Mouse (Mus musculus) left cerebral cortex, adult 2 months (tissue): ENCODE data around the gene Ube2k. TPM values are rescaled to one million over a fixed set of nuclear protein-coding genes. Genes with fewer than 3 reads are reported as not detected.
A peak's percentile ranks its signal among the peaks of the same experiment; 100 is the strongest.

ENCODE experiments used
- DNase-seq, 2 experiments: peaks; one replicate each; pipeline ENCODE4 v3.0.0; 2021 to 2022; ENCODE audit warnings: low spot score in 2 of 2, mixed read lengths in 1 of 2; ENCODE audit errors: extremely low spot score in 1 of 2
- H3K27ac ChIP-seq: fragments of 200-600 bp; 2 replicates; pipeline ENCODE4 v1.8.1; 2022
- H3K4me3 ChIP-seq: fragments of 200-600 bp; 2 replicates; pipeline ENCODE4 v1.8.1; 2022
- CTCF ChIP-seq: fragments of 200-600 bp; IDR thresholded peaks from 2 replicates; pipeline ENCODE4 v1.8.1; 2022; ENCODE audit warnings: antibody characterized with exemption, mild to moderate bottlenecking, moderate library complexity
- intact Hi-C: fragments of 180-260 bp; cut with DNase I; formaldehyde crosslinking; loops from one replicate; pipeline ENCODE4 v1.15.1; 2025
- total RNA-seq, 2 experiments: library from RNA; stranded (reverse); gene quantifications; 2 replicates each; pipeline ENCODE4 v1.2.3; 2021

The Ube2k gene
- total RNA-seq, 2 experiments from 2014 or later: 117 to 124 TPM

DNA sequence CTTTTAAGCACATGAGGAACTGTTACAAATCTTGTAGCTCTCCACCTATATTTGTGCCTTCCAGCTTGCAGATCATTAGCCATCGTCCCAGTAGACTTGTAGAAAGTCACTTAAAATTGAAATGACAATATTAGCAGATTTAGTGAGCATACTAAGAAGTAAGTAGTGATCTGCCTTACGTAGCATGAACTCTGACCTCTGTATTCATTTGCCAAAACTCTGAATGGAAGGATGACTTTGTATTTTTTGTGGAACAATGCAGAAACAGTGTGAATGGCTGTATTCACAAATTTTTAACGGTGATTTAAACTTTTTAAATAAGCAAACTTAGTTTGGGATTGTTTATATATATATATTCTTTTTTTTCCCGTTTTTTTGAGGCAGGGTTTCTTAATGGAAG lies 1.8 kb downstream of the Ube2k start:
- TF ChIP-seq CTCF: no peak
- H3K27ac ChIP-seq: no peak overlapping the region
- intact Hi-C loops: loop anchor here (5.0 kb wide), 1 partner anchor 102 kb away; the partner anchor contains the start of gene Ugdh

DNA sequence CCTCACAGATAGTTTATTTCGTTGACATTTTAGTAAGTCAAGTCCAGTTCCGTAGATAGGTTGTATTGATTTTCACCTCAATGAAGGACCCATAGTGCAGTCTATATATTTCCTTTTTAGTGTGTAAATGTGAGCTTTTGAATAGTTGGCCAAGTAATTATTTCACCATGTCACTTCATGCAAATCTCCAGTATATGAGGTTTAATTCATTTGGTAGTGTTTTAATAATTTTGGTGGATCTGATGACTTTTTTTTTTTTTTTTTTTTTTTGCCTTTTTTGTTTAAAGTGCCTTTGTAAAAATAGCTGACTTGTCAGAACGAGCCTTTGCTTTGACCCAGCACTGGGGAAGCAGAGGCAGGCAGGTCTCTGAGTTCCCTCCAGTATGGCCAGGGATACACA lies 2.8 kb downstream of the Ube2k start:
- H3K4me3 ChIP-seq: no peak overlapping the region

More for the DNA sequence above, 1.8 kb downstream of the Ube2k start:
- H3K4me3 ChIP-seq: peak overlapping the region; percentile 96
- DNase-seq: no peak

DNA sequence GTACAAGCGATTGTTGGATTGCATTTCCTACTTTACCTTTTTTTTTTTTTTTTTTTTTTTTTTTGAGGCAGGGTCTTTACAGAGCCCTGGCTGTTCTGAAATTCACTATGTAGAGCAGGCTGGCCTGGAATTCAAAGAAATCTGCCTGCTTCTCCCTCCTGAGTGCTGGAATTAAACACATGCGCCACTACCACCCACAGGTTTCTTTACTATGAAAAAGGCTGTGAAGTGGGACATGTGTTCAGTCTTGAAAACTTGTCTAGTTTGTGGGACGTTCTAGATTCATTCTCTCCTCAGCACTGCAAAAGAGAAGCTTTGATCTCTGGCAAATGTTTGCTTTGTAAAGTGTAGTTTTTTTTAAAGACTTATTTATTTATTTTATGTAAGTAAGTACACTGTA lies 4.9 kb downstream of the Ube2k start:
- H3K27ac ChIP-seq: no peak overlapping the region
- H3K4me3 ChIP-seq: no peak overlapping the region
- no peak for DNase-seq
- TF ChIP-seq CTCF: no peak; the same call in 1 of the 2 replicates
- intact Hi-C loops: no loop called here

More for the DNA sequence above, 2.8 kb downstream of the Ube2k start:
- TF ChIP-seq CTCF: no peak
- H3K27ac ChIP-seq: no peak overlapping the region
- no peak for DNase-seq
- intact Hi-C loops: loop anchor here (5.0 kb wide), 1 partner anchor 102 kb away; the partner anchor contains the start of gene Ugdh

DNA sequence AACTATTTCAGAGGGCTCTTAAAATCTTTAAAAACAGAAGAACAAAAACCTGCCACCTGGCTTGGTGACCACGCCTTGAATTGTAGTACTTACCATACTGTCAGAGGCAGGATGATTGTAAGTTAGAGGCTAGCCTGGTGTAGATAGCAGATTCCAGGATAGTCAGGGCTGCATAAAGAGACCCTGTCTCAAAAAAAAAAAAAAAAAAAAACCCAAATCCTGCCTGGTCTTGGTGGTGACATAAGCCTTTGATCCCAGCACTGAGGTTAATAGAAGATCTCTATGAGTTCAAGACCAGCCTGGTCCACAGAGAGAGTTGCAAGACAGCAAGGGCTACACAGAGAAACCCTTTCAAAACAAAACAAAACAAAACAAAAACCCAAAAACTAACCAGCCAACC lies 6.5 kb downstream of the Ube2k start:
- no peak overlapping the region for H3K27ac ChIP-seq
- H3K4me3 ChIP-seq: no peak overlapping the region
- intact Hi-C loops: no loop called here
- no peak for TF ChIP-seq CTCF
- DNase-seq: no peak

DNA sequence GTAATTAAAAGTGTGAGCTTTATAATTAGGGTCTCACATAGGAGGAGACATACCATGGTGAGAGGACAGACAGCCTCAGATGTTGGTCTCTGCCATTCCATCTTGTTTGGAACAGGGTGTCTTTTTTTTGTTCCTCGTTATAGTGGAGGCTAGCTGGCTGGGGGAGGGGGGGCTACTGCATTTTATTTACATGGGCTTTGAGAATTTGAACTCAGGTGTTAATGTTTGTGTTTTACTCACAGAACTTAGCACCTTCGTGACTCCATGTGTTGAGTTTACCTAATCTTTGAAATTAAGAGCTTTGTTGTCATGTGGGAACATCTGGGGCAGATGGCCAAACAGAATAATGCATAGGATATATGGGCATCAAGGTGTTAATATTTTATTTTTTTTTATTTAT lies 7.6 kb downstream of the Ube2k start:
- DNase-seq: no peak
- intact Hi-C loops: no loop called here
- H3K27ac ChIP-seq: no peak overlapping the region
- no peak for TF ChIP-seq CTCF
- no peak overlapping the region for H3K4me3 ChIP-seq

DNA sequence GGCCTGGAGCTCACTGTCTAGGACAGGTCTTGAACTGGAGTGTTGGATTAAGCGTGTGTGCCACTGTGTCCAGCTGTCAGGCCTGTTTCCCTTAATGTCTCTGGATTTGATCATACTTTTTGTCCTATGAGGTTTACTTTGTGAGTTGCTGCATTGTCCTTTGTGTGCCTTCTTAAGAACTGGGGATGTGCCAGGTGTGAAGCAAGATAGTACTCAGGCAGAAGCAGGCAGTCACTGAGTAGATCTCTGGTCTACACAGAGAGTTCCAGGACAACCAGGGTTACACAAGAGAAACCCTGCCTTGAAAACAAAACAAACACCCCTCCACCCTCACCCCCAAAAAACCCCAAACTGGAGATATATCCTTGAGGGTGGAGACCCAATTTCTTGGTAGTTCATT lies 12.6 kb downstream of the Ube2k start:
- no peak for DNase-seq
- intact Hi-C loops: no loop called here
- Histone ChIP-seq H3K27ac (no peak overlapping the region), H3K4me3 (no peak overlapping the region)
- TF ChIP-seq CTCF: no peak

DNA sequence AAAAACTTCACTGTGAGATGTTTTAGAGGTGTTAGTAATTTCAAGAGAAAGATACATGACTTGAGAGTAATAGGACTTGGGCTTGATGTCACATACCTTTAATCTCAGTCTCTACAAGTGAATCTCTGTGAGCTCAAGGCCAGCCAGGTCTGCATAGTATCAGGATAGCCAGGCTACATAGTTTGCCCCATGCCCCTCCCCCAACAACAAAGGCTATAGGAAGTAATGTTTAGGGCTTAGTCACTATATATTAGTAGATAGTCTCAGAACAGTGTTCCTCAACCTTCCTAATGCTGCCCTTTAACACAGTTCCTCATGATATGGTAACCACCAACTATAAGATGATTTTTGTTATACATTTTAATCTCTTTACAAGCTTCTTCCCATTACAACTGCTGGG lies 20.1 kb downstream of the Ube2k start:
- no peak overlapping the region for H3K4me3 ChIP-seq
- no peak for DNase-seq
- intact Hi-C loops: no loop called here
- no peak overlapping the region for H3K27ac ChIP-seq
- no peak for TF ChIP-seq CTCF

DNA sequence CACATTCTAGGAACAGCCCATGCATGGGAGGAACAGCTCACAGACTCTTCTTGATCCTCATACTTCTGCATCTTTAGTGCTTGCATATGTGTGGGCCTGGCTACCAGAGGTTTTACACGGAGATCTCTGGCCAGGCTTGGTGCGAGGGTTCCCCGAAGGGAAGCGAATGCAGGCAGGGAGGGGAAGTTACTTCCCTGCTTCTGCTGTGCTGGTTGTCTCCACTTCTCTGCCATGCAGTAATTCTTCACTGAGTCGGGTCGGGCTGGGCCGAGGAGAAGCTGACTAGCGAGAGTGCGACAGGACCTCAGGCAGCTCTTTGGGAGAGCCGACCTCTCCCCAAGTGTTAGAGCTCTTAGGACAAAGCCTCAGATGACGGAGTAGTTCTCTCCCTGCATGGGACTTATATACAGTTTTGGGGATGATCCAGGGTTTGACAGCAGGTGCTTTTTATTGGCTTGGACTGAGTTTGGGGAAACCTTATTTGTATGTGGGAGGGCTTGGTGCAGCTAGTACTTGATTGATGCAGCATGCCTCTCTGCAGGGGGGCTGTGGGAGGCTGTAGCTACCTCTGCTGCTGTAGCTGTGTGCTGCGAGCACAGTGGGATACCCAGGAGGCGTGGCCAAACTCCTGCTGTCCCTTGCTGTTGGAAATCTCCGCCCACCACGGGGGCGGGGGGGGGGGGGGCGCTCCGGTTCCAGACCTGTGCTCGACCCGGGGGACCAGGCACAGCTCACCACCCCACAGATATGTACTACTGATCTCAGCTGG lies 24.3 kb downstream of the Ube2k start:
- intact Hi-C loops: no loop called here
- H3K4me3 ChIP-seq: no peak overlapping the region
- TF ChIP-seq CTCF: no peak
- no peak overlapping the region for H3K27ac ChIP-seq
- DNase-seq: no peak

DNA sequence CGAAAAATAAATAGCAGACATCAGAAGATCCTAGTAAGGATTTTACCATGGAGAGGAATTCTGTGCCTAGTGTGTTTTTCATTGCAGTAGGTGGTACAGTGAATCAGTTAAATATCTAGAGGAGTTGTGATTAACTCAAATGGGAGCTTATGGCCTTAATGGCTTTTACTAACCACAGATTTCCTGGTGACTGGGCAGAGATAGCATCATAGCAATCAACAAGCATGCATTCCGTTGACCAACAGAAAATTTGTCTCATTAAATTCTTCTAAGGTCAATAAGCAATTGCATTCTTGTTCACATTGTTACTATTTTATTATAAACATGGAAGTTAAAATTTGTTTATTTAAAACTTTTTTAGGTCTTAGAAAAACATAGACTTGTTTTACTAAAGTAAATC lies 28.5 kb downstream of the Ube2k start:
- TF ChIP-seq CTCF: no peak
- no peak overlapping the region for H3K27ac ChIP-seq
- intact Hi-C loops: no loop called here
- no peak overlapping the region for H3K4me3 ChIP-seq
- no peak for DNase-seq

DNA sequence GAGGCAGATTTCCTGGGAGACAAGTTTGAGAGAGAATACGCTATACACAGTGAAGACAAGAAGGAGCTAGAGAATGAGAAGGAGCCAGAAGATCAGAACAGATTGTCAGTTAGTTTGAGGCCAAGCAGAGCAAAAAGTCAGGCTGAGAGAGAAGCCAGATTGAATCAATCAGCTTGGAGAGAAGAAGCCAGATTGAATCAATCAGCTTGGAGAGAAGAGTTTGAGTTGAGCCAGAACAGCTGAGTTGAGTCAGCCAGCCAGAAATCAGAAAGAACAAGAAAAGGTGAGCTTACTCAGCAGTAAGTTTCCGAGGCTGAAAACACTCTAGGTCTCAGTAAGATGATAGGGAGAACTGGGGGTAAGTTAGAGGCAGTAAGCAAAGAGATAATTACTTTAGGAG lies 37.8 kb downstream of the Ube2k start:
- intact Hi-C loops: no loop called here
- H3K4me3 ChIP-seq: no peak overlapping the region
- no peak overlapping the region for H3K27ac ChIP-seq
- DNase-seq: no peak
- TF ChIP-seq CTCF: no peak

DNA sequence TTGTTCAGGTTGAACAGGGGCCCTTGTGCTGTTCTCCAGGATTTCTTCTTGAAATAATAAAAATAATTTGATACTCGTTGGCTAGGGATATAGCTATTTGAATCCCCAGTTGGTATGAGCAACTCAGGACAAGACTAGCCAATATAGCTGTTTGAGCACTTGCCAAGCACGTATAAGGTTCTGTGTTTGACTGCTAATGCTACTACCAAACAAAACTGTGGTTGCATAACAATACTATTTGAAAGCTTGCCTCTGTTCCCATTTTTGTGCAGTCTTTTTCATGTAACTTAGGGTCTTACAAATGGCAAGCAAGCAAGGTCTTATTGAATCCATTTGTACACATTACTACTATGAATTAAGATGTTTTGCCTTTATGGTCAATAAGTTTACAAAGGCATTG lies 38.9 kb downstream of the Ube2k start:
- no peak for DNase-seq
- no peak for TF ChIP-seq CTCF
- intact Hi-C loops: no loop called here
- Histone ChIP-seq H3K27ac (no peak overlapping the region), H3K4me3 (no peak overlapping the region)

DNA sequence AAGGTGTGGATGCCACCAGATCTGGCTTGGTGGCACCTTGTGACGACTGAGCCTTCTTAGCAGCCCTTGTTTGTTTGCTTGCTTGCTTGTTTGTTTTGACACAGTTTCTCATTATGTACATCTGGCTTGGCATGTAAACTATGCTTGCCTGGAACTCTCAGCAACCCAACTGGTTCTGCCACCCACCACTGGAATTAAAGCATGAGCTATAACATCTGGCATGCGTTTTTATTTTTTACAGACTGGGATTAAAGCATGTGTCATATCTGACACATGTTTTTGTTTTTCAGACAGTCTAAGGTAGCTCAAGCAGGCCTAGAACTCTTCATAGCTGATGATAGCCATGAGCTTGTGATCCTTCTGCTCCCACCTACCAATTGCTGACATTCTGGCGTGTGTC lies 41.5 kb downstream of the Ube2k start:
- H3K4me3 ChIP-seq: no peak overlapping the region
- DNase-seq: no peak
- H3K27ac ChIP-seq: no peak overlapping the region
- no peak for TF ChIP-seq CTCF
- intact Hi-C loops: no loop called here

DNA sequence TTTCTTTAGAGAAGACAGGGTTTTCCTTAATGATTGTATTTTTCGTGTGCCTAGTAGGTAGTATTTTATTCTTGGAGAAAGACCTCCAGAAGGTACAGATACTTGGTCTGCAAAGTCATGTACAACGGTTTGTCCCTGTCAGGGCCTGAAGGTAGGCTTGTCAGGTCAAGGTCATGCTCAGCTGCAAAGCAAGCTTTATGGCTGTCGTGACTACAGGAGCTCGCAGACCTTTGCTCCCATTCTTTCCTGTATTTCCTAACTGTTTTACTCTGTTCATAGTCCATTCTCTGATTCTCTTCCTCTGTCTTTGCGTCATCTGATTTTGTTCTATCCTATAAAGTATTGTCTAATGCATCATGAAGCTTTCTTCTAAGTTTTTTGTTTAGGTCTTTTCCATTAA lies 49.3 kb downstream of the Ube2k start:
- H3K4me3 ChIP-seq: no peak overlapping the region
- DNase-seq: no peak
- intact Hi-C loops: no loop called here
- TF ChIP-seq CTCF: no peak
- no peak overlapping the region for H3K27ac ChIP-seq
